Mouse (Mus musculus): Measurements from ENCODE around the gene Mthfd2.

Mthfd2 gene

DNA sequence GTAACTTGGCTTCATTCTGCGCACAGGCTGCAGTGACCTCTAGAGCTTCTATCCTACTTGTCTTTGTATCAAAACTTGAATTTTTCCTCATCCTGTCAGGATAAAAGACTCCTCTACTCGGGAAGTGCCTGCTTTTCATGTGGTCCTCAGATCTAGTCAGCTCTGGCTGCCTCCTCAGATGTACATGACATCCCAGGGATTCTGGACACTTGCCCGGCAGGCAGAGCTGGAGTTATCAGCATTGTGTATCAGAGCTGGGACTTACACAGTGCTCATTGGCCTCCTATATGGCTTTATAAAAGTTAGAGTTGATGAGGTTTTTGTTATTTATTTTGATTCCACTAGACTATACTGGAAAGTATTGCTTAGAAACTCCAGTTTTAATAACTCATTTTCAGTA, 15.7 kb upstream of the Mthfd2 start:
- DNase-seq (ENCODE audit: low spot score in 2 of 2), result no peak

DNA sequence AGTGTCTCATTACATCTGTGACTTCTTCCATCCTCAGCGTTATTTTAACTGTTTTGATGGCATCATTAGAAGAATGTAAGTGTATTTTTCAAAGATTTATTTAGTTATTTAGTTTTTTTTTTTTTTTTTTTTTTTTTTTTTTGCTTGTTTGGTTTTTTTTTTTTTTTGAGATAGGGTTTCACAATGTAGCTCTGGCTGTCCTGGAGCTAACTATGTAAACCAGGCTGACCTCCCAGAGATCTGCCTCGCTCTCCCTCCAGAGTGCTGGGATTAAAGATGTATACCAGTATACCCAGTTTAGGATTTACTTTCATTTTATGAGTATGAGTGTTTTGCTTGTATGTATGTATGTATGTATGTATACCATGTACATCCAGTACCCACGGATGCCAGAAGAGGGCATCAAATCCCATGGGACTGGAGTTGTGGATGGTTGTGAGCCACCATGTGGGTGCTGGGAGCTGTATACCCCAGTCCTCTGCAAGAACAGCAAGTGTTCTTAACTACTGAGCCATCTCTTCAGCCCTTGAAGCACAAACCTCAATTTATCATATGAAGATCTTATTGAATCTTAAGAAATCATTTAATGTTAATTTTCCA, 2.0 kb upstream of the Mthfd2 start:
- no peak for DNase-seq (ENCODE audit: low spot score in 2 of 2)

DNA sequence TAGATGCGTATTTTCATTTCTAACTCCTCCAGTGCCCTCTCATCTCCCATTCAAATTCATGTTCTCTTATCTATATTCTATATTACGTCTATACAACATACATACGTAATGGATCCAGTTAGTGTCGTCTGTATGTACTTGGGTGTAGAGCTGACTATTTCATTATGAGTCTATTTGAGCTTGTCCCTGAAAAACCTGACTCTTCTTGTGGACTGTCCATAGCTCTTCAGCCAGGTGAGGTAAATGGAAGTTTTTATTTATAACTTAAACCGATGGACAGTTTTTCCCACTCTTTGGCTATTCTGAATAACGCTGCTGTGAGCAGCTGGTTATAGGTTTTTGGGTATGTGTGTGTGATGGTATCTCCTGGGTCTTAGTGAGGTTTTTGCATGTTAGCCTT, 1.1 kb upstream of the Mthfd2 start:
- DNase-seq (ENCODE audit: low spot score in 2 of 2), result no peak

DNA sequence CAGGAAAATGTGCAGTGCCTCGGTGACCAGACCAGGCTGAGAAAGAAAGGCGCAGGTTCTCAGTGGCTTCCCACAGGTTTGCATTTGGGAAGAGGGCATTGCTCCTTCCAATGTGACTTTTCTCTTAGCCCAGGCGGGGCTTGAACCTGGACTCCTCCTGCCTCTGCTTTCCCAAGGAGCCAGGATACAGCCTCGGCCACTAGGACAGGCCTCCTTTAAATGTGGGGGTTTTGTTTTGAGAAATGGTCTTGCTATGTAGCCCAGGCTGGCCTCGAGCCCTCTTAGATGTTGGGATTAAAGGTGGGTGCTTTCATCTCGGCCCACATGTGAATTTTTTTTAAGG, 657 bp upstream of the Mthfd2 start:
- DNase-seq (ENCODE audit: low spot score in 2 of 2), result no peak

DNA sequence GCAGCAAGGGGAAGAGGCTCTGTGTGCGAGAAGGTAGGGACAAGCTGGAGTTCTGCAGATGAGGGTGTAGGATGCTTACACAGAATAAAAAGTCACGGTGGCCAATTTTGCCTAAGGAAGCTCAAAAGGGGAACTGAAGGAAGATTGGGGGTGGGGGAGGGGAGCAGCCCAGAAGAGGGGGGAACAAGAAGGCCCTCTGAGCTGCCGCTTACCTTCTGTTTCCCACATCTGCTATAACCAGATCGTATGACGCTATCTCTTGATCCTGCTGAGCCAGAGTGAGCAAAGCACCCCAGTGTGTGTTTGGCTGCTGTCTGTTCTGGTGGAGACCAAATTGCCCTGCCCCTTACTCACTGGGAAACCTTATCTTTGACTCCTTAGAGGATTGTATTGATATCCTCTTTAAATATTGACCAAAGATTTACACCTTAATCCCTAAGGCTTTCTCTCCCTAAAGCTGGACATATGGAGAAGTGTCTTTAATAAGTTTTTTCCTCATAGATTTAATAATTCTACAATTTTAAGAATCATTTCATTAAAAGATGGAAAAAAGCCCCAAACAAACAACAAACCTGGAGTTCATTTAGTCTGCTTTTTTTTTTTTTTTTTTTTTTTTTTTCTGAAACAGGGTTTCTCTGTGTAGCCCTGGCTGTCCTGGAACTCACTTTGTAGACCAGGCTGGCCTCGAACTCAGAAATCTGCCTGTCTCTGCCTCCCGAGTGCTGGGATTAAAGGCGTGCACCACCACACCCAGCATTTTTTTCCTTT, 1.9 kb downstream of the Mthfd2 start:
- no peak for DNase-seq (ENCODE audit: low spot score in 2 of 2)

DNA sequence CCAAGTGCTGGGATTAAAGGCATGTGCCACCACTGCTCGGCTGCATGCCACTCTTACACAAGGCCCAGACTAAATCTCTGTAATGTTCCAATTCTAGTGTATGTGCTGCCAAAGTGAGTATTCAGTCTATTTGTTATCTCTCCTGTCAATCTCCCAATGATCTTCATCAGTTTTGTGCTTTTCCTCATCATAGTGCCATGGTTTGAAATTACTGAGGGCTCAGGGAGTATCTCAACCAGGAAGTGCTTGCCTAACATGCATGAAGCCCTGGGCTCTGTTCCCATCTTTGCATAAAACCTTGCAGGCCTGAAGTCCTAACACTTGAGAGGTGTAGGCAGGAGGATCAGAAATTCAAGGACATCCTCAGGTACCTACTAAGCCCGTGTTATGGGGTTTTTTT, 2.9 kb downstream of the Mthfd2 start:
- no peak for DNase-seq (ENCODE audit: low spot score in 2 of 2)

DNA sequence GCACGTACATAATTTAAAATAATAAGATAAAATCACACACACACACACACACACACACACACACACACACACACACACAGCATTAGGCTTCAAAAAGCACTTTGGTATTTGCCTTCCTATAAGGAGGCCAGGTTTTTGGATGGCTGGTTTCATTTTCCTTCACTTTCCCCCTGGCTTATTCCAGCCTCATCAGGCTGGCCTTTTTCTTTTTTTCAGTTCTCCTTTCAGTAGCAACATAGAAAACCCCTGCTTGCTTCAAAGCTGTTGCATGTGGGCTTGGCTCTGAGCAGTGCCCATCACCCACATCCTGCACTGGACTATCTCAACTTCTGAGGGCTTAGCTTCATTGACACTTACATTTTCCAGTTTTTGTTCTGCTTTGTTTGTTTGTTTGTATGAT, 3.8 kb downstream of the Mthfd2 start:
- no peak for DNase-seq (ENCODE audit: low spot score in 2 of 2)

DNA sequence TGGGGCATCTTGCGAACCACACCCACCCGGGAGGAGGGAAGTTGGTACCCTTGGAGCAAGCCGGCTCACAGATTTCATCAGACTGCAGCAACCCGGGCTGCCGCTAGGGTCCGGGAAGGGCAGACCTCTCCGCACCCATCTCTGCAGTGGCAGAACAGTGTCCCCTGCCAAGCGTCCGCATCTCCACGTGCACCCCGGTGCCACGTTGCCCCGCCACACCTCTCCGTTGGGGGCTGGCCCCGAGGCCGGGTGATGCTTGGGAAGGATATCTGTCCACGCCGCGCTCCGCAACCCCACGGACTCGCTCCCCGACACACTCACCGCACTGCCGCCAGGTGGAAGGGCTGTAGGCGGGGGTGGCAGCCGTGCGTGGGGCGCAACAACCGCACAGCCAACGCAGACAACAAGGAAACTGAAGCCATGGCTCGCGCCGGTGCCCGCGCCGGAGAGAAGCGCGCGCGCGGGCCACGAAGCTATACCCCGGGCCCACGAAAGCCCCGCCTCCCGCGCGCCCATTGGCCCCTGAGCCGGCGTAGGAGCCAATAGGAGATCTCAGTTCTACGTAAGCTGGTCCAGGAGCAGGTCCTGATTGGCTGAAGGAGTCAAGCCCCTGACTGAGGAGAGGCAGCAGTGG, 8.5 kb downstream of the Mthfd2 start:
- DNase-seq (ENCODE audit: low spot score in 2 of 2), result peak; percentile 97

DNA sequence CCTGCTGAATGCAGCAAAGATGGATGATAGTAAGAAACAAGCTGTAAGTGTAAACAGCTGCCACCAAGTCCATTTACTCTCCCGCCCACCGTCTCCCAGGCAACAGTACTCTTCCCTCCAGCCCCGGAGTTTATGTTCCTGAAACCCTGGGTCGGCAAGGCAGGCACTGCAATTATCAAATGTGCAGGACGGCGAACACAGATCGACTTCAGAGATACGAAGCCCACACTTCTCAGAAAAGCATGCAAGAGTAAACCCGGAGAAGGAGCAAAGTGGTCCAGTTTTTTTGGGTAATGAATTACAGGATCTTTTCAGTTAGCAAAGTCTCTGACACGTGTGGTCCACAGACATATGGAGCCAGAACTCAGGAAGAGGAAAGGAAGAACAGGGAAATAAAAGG, 9.7 kb downstream of the Mthfd2 start:
- DNase-seq (ENCODE audit: low spot score in 2 of 2), result peak; percentile 41

DNA sequence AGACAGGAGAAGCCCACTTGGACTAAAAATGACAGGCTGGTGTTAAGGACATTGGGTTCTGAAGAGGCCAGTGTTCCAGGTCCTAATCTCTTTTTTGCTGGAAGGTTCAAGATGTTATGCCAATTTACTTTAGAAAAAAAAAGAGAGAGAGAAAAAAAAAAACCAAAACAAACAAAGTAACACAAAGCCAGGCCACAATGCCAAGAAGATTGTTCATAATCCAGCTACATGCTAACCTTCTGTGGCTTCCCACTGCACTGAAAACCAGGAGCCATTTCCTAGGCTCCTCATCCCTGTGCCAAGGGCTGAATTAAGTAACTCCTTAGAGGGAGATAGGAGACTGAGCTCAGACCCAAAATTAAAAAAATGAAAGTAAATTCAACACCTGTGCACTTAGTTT, 10.4 kb downstream of the Mthfd2 start:
- DNase-seq (ENCODE audit: low spot score in 2 of 2), result no peak

DNA sequence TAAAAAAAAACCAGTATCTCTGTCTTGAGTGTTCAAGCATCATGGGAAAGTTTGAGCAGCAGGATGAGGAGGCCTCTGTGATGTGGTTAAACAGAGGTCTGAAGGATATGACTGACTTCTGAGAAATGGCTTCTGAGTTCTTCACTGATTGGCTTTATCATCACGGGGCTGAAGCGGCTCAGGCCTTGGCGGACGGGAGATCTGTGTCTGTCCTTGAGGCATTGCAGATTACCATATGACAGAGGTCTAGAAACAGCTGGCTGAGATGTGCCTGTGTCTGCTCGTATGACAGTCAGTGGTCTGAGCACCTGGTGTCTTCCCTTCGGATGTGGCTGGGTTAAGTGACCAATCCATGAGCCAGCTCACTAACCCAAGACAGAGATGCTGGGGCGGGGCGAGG, 13.2 kb downstream of the Mthfd2 start:
- DNase-seq (ENCODE audit: low spot score in 2 of 2), result no peak

DNA sequence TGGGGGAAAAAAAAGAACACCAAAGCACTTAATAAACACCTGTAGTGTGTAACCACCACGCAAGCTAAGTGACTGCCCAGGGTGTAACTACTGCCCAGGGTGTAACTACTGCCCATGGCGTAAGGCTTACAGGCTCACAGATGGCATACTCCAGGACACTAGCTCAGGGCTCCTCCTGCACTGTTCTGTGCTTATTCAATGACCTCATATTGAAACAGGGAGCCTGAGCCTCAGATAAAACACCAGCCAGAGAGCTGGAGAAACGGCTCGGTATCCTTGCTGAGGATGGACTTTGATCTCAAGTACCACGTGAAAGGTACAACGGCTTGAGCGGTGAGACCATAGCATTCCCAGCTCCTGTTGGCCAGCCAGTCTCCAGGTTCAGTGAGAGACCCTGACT, 13.7 kb downstream of the Mthfd2 start:
- no peak for DNase-seq (ENCODE audit: low spot score in 2 of 2)

DNA sequence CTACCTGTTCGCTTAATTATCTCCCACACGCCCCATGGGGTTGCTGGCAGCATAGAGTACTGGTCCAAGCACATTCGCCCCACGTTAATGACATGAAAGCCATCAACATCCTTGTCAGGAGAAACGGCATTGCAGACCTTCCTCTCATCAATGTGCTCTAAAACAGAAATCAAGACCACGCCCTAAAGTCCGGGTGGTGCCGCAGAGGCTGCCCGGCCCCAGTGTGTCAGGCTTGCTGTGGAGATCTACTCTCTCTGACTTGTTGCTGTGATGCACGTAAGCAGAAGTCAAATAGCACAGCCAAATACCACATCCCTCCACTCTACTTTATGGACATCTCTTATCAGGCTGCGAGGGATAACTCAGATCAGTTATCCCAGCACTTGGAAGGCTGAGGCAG, 14.5 kb downstream of the Mthfd2 start:
- no peak for DNase-seq (ENCODE audit: low spot score in 2 of 2)

DNA sequence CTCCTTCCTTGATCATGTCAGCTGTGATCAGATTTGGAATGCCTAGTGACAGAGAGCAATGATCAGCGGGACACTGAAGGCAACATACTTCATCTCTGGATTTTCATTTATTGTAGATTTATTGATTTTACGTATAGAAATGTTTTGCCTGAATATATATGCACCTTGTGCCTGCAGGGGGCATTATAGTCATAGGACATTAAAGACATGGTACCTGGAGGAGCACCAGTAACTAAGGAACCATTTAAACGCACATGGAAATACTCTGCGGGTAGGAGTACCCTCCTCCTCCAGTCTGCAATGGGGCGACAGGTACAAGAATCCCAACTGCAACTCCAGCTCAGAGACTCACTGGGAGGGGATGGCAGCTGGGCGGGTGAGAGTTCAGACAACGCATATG, 16.7 kb downstream of the Mthfd2 start:
- DNase-seq (ENCODE audit: low spot score in 2 of 2), result no peak

DNA sequence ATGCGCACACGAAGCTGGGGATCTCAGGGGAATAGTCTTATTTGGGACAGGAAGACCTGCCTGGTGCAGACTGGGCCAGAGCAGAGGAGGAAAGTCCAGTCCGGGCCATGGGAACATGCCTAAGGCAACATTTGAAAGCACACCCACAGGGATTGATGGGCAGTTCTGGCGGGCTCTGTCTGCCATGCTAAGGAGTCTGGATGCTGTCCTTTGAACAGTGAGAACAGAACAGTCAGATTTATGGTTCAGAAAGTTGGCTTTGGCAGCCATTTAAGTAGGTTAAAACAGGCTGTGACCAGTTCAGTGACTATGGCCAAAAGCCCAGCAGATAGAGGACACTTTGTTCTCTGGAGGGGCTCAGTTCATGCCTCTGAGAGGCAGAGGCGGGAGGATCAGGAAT, 23.4 kb downstream of the Mthfd2 start:
- no peak for DNase-seq (ENCODE audit: low spot score in 2 of 2)

DNA sequence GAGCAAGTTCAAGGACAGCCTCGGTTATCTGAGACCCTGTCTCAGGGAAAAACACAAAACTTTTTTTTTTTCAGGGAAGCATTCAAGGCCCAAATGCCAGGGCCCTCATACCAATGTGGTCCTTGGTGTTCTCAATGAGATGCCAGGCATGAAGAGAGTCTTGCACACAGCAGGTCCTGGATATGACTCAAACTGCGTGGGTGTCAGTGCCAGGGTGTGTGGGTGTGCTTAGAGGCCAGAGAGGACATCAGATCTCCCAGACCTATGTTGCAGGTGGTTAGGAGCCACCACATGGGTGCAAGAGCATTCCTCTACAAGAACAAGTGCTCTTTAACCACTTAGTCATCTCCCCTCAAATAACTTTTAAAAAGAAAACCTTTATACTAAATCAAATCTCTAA, 24.4 kb downstream of the Mthfd2 start:
- DNase-seq (ENCODE audit: low spot score in 2 of 2), result no peak

DNA sequence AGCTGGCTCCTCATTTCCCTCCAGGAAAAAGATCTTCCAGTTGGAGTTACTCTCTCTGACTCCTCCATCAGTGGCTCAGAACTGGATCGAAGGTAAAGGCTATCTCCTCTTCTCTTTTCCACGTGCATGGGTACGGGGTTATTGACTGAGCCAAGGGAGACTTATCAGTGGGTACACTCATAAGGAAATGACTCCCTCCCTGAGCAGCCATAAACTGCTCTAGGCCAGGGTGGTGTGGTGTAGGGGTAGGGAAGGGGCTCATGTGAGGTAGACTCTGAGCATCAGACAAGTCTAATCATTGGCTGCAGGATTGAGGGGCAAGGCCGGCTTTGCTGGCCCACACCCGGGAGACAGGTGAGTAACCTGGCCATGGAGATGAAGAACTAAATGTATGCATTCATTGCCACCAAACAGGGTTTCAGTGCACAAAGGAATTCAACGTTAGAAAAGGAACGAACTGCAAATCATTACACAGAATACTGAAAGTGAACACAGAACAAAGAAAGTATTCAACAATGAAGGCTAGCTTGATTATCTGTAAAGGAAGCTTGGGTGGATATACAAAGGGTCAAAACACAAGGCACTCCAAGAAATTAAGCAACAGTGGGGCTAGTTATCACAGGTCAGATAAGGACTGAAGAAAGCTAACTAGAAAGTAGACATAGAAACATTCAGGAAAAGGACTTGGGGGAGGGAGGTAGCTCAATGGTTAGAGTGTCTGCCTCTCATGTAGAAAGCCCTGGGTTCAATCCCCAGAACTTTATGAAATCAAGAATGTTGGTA, 25.1 kb downstream of the Mthfd2 start:
- no peak for DNase-seq (ENCODE audit: low spot score in 2 of 2)

DNA sequence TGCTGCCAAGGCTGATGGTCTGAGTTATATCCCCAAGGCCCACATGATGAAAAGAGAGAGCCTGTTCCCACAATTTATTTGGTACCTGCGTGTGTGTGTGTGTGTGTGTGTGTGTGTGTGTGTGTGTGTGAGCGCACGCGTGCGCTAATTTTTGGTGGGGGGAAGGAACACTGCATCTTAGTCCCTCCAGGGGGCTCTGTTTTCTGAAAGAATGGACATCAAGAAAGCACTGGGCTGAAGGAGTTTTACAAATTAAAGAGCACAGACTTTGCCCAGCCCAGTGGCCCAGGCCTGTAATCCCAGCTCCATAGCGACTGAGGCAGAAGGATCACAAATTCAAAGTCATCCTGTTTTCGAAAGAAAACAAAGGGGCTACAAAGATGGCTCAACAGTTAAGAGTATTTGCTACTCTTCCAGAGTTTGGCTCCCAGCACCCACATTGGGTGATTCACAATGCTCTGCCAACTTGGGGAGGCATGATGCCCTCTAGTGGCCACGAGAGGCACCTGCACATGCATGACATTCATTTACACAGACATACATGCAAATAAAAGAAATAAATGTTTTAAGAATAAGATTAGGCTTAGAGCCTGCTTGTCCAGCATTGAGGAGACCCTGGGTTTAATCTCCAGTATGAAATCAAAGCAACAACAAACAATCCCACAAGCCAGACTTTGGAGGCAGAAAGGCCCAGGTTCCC, 45.3 kb downstream of the Mthfd2 start:
- DNase-seq (ENCODE audit: low spot score in 2 of 2), result no peak

DNA sequence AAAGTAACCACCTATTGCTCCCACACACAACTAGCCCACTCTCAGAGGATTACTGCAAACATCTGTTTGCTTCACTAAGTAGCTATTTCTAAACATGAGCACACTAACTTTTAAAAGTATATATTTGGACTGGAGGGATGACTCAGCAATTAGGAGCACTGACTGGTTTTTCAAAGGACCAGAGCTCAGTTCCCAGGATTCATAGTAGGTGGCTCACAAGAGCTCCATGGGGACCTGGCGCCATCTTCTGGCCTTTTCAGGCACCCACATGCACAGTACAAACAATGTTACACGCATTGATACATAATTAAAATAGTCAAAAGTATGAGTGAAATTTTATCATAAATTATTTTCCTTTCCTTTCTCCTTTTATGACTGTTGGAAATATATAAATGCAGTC, 46.8 kb downstream of the Mthfd2 start:
- no peak for DNase-seq (ENCODE audit: low spot score in 2 of 2)

DNA sequence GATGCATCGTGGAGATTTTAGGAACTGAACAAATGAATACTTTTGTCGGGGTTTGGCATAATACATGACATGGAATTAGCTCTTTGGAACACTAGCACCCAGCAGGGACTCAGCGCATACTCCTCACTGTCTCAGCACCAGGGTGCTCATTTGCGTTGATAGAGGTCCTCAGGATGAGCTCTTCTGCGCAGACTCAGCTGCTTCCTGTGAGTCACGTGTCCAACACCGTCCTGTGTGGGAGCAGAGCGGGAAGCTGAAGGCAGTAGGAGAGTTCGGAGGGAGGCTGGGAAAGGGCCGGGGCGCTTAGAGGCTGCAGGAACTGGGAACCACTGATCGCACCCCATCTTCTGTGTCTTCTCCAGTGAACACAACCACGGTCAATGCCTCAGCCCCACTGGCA, 48.6 kb downstream of the Mthfd2 start:
- DNase-seq (ENCODE audit: low spot score in 2 of 2), result no peak

DNA sequence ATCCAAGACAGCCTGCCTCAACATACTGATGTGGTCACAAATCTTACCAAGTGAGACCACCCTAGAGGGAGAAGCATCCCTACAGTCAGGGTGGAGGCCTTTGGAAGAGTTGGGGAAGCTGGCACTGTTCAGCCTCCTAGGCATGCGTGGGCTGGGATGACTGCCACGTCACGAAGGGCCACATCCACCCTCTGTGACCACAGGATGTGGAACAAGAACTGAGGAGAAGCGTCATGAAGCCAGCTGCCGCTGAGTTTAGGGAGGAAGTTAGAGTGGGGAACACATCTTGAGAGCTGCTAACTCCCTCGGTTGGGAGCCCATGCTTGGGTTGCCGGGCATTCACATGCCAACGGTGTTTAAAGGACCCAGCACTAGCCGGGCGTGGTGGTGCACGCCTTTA, 52.0 kb downstream of the Mthfd2 start:
- DNase-seq (ENCODE audit: low spot score in 2 of 2), result no peak
